Mouse (Mus musculus) skeletal muscle tissue, adult 2 months (tissue): ENCODE results near the gene Hdgfl2.

Experiments
- DNase-seq: peaks from one replicate; pipeline ENCODE4 v3.0.0-alpha.2; 2012; ENCODE audit warnings: low read depth, low spot score

Gene Hdgfl2

GRCm38 (mm10) chr17:56078880-56079795, at the start of gene Hdgfl2:
Hdgfl2 (plus strand) TSS chr17:56079634.
- peak; percentile 100 for DNase-seq

DNA sequence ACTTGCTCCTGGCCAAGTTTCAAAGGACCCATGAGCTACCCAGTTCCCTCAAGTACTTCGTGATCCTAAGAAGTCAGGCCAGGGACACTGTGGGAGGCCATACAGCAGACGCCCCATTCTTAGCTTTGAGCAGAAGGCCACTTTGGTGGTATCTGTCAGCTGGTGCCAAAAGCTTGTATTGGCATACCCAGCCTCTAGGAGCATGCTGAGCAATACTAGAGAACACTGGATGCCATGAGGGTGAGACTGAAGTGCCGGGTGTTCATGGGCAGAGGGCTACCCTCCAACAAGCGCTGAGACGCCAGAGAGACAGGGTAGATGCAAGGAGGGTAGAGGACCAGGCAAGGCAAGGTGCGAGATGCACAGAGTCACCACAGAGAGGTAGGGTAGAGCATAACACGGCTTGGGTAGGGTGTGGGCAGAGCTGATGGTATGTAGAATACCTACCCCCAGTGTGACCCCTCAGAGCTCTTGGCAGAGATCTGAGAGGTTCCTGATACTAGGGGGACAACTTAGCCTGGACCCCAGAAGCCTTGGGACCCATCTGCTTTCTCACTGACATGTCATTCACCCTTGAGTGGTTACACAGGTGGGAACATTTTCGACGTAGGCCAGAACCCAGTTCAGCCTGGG, 49.1 kb upstream of the Hdgfl2 start:
- no peak for DNase-seq

DNA sequence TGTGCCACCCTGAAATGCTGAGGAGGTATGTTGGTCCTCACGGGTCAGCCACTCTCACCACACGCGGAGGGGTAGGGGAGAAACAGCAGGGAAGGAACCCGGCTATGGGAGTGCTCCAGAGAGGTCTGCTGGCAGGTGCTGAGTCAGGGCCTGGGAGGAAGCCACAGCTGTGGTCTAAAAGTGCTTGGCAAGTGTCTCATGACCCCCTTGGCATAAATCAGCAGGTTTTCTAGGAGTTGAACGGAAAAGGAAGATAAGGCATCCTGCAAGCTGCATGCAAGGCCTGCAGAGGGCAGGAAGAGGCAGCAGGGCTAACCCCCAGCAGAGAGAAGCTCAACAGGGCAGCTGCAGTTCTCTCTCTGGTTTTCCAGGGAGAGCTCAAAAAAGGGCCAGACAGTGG, 48.5 kb upstream of the Hdgfl2 start:
- DNase-seq: no peak

DNA sequence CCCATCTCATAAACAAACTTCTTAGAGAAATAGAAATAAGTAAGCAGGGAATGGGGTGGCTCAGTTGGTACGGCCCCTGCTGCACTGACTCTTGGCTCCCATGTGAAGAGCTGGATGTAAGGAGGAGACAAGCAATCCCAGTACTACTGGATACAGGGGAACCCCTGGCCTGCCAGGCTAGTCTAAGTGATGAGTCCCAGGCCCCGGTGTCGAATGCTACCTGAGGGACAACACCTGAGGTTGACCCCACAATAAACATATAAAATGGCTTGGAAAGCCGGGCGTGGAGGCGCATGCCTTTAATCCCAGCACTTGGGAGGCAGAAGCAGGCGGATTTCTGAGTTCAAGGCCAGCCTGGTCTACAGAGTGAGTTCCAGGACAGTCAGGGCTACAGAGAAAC, 48.0 kb upstream of the Hdgfl2 start:
- no peak for DNase-seq

GRCm38 (mm10) chr17:56032127-56032733, 47.2 kb upstream of the Hdgfl2 start:
- DNase-seq: no peak

- no peak for DNase-seq
Observed at GRCm38 (mm10) chr17:56032831-56033230, 46.6 kb upstream of the Hdgfl2 start.

- peak; percentile 77 for DNase-seq
Observed at GRCm38 (mm10) chr17:56034040-56034725, 45.3 kb upstream of the Hdgfl2 start.

GRCm38 (mm10) chr17:56034726-56035100, 44.7 kb upstream of the Hdgfl2 start:
- no peak for DNase-seq

DNA sequence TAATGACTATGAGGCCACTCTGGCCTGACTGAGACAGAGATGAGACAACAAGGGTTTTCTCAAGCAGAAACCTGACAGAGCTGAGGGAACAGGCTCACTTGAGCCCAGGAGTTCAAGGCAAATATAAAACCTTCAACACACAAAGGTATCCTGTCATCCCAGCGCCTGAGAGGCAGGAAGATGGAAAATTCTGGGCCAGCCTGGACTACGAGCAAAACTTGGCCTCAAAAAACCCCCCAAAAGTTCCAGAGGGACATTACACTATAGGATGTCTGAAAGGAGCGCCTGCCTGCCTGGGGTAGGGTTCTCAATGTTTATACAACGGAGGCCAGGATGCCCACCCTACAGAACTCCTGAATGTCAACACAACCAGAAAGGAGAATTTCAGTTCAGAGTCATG, 44.2 kb upstream of the Hdgfl2 start:
- no peak for DNase-seq

GRCm38 (mm10) chr17:56036176-56036900, 43.1 kb upstream of the Hdgfl2 start, which contains the start of gene Sh3gl1:
Sh3gl1 (minus strand) TSS chr17:56036635.
- peak; percentile 99 for DNase-seq

DNA sequence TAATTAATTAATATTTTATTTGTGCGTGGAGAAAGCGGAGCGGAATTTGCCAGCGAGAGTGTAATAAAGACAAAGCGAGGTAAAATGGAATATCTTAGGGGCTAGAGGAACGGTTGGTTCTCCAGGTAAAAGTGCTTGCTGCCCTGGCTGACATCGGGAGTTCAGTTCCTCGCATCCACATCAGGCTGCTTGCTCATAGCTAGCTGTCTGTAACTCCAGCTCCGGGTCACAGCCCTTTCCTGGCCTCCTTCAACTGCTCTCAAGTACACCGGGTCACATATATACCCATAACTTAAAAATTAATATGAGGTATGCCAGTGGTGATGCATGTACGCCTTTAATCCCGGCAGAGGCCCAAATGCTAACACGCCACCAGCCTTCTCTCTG, 42.5 kb upstream of the Hdgfl2 start:
- DNase-seq: no peak

GRCm38 (mm10) chr17:56038583-56039261, 40.7 kb upstream of the Hdgfl2 start:
- no peak for DNase-seq

GRCm38 (mm10) chr17:56039345-56039744, 40.1 kb upstream of the Hdgfl2 start:
- DNase-seq: no peak

GRCm38 (mm10) chr17:56040030-56040856, 39.2 kb upstream of the Hdgfl2 start, which contains the start of gene Chaf1a:
Chaf1a (plus strand) TSS chr17:56040439.
- peak; percentile 98 for DNase-seq

GRCm38 (mm10) chr17:56040857-56041163, 38.6 kb upstream of the Hdgfl2 start:
- no peak for DNase-seq

GRCm38 (mm10) chr17:56051369-56051768, 28.1 kb upstream of the Hdgfl2 start:
- DNase-seq: no peak

DNA sequence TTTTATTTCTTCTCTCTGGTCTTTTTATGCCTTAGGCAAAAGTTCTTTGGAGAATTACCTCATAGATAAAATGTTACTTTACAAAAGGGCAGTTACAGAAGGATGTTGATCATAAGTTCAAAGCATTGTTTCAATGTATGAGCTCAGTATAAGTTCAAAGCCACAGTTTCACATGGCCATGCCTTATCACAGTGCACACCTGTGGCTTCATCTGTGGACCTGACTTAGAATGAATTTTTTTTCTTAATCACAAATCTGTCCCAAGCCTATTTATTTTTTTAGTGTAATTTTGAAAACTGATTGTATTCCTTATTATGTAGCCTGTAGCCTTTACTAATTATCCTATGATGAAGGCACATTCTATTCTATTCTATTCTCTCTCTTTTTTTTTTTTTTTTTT, 24.5 kb upstream of the Hdgfl2 start:
- no peak for DNase-seq

GRCm38 (mm10) chr17:56055945-56056678, 23.3 kb upstream of the Hdgfl2 start:
- DNase-seq: no peak
